Mouse (Mus musculus) lung, postnatal 14 days (tissue): ENCODE data around the gene Top2a.
A peak's percentile ranks its signal among the peaks of the same experiment; 100 is the strongest.

Experiments used
- DNase-seq: peaks from one replicate; pipeline ENCODE4 v3.0.0; 2021

Gene Top2a

GRCm38 (mm10) chr11:98944897-98945604 lies 78.9 kb downstream of the Top2a start:
- no peak for DNase-seq

- DNase-seq, result peak; percentile 69
These were observed 80.1 kb downstream of the Top2a start for GRCm38 (mm10) chr11:98943741-98944461.
